Mouse (Mus musculus) frontal cortex, postnatal 25 days (tissue): Measurements from ENCODE around the gene Tomm40.

Experiments used
- DNase-seq, 2 experiments: peaks; one replicate each; pipeline ENCODE4 v3.0.0; 2022; ENCODE audit warnings: low spot score in 2 of 2

The Tomm40 gene

DNA sequence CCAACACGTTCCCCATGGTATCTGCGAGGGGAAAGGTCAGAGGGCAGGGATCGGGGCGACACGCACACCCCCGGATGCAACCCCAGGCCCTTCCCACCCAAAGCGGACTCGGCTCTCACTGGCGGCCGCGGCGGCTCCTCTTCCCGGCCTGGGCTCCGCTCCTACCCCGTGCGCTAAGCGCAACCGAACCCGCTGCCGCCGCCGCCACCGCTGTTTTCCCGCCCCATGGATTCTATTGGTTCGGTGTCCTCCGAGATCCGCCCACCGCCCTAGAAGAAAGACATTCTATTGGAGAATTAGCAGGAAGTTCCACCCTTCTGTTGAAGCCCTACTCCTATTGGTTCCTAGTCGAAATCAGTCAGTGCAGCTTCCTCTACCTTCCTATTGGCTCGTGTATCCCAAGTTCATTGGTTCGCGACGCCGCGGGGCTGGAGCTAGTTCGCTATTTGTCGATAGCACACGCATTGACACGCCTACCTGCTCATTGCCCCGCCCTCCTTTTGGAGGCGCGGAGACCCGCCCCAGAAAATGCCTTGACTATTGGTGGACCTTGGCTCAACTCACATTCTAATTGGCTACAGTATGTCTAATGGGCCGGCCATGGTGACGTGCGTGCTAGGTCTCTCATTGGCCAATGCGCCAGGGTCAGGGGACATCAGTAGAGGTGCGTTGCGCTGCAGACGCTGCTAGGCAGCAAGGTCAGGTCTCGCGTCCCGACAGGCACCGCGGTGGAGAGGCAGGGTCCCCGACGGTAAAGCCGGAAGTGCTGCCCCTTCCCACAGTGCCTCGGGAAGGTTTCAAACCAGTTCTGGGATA is at the start of gene Tomm40:
Gene Tomm40, minus strand, starts transcription at position 200 of the 816 bp plus-strand sequence.
- peak; percentile 96 to 99 for DNase-seq

DNA sequence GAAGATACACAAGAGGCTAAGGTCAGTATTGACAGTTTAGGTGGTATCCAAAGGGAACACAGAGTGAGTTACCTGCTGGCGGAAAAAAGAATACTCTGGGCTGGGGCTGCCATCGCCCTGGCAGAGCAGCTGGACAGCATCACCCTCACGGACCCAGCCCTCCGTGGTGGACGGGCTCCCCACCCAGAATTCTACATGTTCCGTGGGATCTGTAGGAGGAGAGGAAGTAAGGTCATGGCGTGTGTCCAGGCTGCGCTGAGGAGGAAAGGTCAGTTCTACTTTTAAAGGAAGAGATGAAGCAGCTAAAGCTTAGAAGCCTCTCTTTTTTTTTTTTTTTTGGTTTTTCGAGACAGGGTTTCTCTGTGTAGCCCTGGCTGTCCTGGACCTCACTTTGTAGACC is 49.3 kb upstream of the Tomm40 start:
- DNase-seq = no peak

DNA sequence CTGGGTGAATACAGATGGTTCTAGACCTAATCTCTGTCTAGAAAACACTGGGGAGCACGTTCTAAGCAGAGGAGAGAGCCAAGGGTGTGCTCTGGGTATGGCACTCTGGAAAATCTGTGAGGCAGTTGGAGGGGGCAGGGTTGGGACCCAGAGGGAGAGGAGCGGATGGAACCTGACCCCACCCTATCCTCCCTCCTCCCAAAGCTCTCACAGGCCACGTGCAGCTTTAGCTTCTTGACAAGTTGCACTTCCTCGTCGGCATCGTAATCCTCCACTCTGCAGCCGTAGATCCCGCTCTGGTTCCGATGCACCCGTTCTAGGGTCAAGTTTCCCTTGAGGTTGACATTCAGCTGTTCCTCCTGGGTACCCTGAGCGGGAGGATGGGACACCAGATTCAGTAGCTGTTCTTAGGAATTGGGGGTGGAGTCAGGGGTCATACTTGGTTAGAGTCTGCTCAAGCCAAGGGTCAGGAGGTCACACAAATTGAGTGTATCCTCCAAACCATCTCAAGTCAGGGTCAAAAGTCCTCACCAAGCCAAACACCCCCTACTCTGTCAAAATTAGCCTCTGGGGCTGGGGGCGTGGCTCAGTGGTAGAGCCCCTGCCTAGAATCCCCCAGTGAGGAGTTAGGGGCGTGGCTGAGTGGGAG is 48.7 kb upstream of the Tomm40 start:
- DNase-seq = no peak

DNA sequence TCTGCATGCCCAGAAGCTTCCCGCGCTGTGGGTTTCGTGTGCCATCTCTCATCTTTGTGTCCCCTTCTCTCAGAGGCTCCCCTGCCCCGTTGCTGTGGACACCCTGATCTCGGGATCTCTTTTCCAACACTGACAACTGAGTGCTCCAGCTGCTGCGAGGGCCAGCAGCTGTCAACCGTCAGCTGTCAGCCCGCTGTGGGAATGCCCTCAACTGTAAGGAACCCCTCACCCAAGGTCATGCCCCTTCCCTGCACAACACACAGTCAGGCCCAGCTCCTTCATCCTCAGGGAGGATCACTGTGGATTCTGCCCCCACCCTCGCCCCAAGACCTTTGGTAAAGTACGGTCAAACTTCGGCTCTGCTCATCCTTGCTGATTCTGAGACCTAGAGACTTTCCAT is 47.0 kb upstream of the Tomm40 start:
- DNase-seq = no peak

DNA sequence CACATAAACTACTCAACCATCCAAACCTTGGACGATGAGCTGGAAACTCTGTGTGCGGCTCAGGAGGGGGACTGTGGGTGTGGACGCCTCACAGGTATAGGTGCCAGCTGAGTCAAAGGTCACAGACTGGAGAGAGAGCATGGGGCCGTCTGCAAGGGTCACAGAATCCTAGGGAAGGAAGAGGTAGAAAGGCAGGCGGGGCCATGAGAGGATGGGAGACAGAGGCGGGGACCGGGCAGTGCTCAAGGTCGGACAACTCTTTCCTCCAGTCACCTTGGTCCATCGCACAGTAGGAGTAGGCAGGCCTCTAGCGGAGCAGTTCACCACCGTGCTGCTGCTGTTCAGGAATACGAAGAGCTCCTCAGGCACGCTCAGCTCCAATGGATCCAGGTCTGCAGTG is 44.8 kb upstream of the Tomm40 start:
- no peak for DNase-seq

DNA sequence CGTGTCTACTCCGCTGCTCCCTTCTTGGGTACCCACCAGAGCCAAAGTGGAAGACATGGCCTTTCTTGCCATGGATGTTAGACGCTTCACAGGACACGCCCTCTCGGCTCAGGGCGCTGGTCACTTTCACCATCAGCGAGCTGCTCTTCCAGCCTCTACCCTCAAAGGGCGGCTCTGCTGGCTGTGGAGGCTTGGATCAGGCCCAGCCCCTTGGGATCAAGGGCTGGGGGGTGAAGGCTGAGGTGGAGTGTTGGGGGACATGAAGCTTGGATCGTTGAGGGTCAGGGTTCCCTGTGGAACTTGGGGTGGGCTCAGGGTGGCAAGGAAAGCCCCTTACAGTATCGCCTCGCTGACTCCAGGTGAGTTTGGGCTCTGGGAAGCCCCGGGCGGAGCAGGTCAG is 43.4 kb upstream of the Tomm40 start:
- no peak for DNase-seq

DNA sequence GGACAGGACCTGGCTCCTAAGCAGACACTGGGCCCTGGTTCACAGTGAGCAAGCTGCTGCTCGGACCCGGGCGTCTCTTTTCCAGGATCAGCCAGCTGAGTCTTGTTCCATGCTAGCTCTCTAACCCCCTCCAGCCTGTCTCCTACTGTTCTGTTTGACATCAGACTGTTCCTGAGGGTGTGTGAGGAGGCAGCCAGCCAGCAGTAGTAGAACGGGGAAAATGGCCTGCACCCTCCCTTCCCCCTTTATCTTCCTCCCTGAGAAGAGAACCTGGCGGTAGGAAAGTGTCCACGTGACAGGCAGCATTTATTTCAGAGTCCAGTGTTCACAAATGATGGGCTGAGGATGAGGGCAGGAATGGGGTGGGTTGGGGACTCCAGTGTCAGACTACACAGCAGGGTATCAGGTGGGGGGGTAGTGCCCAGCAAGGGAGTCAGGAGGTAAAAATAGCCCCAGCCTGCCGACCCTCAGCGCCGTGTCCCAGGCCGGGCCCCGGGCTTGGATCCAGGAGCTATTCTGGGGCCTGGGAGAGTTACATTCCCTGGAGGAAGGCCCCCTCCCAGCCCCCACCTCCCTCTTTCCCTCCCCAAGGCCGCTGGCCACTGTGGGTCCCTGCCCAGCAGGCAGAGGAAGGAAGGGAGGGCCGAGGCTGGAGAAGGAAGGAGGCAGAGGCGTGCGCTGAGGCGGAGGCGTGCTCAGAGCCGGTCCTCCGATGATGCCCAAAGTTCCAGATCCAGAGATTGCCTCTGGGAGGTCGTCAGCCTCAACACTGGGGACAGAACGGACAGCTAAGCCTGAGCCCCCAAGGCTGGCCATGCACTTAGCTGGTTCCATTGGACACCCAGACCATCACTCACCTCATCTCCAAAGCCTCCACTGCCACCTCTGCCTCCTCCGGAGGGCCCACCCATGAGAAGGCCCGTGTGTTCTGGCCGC is 40.9 kb upstream of the Tomm40 start:
- DNase-seq = no peak

DNA sequence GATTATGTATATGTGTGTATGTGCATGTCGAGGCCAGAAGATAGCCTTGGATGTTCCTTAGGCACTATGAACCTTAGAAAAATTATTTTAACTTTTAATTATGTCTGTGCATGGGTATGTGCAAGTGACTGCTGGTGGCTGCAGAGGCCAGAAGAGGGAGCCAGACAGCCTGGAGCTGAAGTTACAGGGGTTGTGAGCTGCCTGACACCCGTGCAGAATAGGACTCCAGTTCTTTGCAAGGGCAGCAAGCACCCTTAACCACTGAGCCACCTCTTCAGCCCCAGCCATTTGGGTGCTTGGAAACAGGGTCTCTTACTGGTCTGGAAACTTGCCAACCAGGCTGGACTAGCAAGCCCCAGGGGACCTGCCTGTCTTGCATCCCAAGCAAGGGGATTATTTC is 39.8 kb upstream of the Tomm40 start:
- no peak for DNase-seq

DNA sequence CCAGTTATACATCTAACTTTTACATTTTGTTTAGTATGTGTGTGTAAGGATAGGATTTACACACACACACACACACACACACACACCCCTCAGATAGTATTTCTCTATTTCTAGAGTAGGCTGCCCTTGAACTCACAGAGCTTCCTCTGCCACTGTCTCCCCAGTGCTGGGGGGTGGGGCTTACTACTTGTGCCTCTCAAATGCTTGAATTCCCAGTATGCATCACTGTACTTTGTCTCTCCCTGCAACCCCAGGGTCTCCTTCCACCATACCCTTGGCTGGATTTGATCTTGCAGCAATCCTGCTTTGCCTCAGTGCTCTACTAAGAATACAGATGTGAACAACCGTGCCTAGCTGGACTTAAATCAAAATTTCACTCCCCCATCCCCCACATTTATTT is 38.8 kb upstream of the Tomm40 start:
- no peak for DNase-seq

DNA sequence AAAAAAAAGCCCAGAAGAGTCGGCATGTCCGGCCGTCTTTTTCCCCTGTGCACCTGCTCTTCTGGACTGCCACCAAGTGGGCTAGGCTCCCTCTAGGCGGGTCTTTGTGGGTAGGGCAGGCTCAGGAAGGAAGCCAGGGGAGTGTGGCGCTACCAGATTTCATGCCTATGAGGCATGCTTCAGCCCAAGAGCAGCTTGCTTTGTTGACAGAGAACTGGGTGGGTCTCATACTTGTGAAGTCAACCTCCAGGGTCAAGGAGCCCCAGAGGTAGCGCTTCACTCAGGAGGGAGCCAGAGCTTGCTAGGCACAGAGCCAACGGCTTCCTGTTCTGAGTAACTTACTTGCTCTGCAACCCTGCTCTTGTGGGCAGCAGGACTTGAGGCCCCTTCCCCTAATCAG is 38.3 kb upstream of the Tomm40 start:
- no peak for DNase-seq

DNA sequence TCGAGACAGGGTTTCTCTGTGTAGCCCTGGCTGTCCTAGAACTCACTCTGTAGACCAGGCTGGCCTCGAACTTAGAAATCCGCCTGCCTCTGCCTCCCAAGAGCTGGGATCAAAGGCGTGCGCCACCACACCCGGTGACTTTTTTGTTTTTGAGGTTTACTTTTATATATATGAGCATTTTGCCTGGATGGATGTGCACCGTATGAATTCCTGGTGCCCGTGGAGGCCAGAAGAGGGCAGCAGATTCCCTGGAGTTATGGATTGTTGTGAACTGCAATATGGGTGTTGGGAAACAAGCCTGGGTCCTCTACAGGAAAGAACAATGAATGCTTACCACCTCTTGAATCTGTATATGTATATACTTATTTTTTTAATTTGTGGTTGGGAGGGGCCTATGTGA is 37.4 kb upstream of the Tomm40 start:
- DNase-seq = no peak

DNA sequence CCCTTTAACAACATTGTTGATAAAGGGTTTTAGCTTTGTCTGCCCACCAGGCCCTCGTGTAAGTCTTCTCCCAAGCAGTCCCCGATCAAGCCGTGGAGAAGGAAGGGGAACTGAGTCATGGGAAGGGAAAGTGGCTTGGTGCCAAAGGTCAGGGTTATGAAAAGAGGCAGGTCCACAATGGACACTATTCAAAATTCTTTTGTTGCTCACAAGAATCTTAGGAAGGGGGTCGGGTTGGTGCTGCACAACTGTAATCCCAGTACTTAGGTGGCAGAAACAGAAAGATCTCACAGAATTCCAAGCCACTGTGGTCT is 35.8 kb upstream of the Tomm40 start:
- DNase-seq = no peak

DNA sequence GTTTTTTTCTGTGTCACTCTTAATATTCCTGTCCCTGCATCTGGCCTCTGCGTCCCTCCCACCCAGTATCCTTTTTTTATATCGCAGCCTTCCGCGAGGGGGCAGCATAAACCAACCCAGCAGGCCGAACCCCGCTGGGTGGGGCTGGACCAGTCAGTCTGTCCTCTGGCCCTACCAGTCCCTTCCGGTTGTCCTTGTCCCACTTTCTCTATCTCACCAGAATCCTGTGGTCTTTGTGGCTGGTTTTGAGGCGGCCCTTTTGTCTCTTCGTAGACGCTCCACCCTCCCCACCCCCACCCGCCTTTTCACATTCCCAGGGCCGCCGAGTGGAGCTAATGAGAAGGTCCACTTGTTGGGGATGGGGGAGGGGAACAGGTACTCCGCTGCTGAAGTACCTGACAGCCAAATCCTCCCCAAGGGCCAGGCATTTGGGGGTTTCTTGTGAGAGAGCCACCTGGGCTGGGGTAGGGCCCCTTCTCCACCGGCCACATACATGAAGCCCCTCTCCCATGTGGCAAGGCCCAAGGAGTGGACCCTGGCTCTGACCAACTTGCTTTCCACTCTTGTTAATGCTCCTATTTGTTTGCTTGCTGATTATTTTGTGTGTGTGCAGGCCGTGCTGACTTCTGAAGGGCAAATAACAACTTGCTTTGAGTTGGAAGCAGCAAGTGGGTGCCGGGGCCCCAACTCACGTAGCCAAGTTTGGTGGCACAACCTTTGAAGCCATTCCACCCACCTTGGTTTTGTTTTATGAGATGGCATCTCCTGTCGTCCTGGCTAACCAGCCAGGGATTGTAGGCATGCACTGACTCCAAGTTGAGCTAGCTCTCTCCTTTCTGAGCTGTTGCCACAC is 35.2 kb upstream of the Tomm40 start, which contains the start of gene Nectin2:
Gene Nectin2, minus strand, starts transcription at position 267 of the 853 bp plus-strand sequence.
- DNase-seq = peak; percentile 60 to 70

DNA sequence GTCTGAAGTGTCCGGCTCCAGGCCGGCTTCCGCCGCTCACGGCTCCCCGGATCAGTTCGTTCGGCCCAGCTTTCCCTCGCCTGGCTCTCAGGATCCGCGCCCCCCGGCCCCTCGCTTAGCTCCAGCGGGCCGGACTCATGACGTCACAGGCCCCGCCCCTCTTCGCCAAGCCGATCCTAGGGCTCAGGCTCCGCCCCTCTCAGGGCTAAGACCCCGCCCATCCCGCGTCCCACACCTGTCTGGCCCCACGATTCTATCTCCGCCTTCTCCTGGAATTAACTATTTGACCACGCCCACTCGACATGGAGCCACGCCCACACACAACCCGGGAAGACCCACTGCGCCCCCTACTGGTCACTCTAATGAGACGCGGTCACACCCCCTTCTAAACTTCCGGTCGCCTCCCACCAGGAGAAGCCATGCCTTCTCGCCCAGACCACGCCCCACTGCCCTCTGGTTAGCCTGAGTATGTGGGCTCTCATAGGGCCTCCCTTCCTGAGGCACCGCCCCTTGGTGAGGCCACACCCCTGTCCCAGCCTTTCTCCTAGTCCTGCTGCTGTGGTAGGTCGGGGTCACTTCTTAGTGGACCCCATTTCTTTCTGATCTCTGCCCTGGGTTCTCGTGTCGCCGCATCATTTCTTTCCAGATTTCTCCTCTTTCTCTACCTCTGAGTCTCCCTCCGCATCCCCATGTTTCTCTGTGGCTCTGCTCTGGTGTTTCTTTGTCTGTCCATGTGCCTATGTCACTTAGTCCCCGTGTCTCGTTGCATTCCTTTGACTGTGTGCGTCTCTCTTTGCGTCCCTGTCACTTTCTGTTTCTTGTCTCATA is 34.4 kb upstream of the Tomm40 start:
- DNase-seq = peak; percentile 90 to 91

DNA sequence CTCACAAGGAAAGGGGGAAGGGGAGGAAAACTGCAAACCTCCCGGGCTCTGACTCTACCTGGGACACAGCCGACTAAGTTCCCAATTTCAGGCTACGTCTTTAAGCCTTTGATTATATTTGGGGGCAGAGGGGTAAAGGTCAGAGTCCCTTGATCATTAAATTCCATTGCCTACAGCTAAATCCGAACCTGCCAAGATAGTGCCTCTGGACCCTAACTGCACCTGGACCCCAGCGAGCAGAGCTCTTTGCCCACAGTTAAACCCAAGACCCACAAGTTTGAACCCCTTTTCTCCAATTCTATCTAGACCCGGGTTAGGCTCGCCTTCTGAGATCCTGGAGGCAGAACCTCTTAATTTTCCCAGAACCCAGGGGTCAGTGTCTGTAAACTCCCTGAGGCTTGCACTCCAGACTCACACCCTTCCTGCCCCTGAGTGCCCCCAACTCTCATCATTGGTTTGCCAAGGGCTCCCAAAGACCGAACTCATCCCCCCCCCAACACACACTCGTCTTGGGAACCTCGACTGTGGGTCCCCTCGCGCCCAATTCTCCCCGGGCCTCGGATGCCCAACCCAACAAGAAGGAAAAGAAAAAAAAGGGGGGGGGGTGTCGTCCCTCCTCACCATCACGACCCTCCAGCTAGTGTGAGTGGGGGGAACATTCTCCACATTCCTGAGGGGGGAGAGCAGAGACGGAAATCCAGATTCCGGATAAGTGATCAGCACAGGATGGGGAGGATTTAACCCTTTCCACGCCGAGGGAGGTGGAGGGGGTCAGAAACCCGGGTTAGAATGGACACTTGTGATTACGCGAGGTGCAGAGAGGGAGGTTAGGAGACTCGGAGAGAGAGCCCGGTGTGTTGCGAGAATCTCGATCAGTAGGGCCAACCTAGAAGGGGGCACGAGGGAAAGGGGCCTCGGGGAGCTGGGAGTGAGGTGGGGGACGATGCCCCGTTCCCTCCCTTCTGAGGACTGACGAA is 33.3 kb upstream of the Tomm40 start:
- no peak for DNase-seq

DNA sequence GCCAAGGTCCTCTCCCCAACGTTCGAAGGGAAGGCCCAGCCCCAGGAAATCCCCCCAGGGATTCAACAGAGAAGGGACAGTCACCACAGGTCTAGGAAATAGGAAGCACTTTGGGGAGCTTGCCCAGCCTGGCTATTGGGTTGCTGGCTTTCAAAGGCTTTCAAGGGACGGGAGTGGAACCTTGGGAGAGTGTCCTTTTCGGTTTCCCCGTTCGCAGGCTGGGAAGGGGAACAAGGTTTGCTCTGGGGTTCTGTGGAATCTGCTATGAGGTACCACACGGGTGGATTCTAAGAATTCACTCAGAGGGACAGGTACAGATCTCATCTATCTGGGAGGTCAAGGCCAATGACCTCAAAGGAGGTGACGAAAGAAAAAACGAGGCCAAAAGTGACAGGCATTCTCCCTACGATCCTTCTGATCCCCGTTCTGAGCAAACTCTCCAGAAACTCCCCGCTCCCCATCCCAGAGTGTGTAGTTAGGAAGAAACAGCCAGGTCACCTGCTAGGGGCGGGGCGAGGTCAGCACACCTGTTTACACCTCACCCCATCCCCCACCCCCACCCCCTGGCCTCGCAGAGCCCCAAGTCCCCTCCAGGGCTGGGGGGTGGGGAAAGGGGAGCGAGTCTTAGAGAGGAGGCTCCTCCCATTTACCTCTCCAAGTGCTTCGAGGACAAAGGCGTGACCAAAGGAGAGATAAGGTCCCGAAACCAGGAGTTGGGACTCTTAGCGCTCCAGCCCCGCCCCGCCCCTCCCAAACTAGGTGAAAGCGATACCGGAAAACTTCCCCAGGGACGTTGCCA is 32.4 kb upstream of the Tomm40 start:
- no peak for DNase-seq

DNA sequence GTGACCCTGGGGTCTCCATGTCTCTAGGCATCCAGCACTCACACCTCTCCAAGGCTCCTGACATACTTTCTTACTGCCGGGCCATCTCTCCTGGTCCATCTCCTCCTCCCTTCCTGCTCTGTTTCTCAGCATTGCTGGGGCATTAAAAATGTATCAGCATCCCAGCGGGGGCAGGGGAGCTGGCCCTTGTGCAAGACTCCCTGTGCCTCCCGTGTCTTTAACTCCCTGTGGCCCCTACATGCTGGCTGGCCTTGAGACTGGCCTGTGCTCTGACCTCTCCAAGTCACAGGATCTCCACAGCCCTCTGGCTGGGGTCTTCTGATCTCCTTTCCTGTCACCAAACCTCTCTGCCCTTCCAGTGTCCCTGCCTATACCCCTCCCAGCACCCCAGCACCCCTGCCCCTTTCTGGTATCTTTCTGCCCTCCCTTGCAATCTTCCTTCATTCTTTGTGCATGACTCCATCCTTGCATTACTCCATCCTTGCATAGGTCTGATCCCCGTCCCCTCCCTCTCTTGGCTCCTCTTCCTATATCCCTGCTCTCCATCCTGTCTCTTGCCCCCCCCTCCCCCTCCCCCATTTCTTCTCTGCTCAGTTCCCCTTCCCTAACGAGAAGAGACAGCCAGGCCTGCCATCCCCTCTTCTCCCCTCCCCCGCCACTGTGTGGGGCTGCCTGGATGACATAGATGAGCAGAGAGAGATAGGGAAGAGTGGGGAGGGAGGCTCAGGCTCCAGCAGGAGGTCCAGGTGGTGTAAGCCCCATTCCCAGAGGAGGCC is 31.4 kb upstream of the Tomm40 start:
- no peak for DNase-seq

DNA sequence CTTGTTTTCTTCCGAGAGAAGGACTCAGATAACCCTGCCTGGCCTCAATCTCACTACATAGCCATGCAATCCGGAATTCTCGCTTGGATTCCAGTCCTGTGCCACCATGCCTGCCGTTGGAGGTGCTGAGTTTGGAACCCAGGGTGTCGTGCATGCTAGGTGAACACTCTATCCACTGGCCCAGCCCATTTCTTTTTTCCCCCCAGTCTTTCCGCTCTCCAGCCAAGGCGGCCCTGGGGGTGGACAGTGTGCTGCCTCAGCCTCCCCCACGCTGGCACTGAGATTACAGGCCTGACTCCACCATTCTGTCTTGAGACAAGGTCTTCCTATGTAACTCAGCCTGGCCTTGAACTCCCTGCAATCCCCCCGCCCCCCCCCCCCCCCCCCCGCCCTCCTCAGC is 30.7 kb upstream of the Tomm40 start:
- DNase-seq = no peak
